ENCODE assay signal across 7 mouse cellular contexts in the genomic region with DNA sequence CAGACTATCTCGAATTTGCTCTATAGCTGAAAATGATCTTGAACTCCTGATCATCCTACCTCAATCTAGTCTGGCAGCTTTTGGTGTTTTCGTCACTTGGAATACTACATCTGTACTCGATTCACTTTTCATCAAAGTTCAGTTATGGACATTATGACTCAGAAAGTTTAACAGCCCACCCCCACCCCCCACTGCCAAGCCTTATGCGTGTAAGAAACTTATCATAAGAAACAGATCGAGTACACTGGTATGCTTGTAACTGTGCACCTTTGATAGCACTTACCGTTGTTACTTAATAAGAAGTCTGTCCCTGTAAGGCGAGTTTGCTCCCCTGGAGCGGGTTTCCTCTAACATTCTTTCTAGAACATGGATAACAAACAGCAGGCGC. TPM values are rescaled to one million over a fixed set of nuclear protein-coding genes. Genes with fewer than 3 reads are reported as not detected.
DNase-seq lines count a peak whose midpoint lies in the region; ATAC-seq and TF ChIP-seq lines count a peak whose summit lies in the region.

No protein-coding gene starts in this region.

- TF ChIP-seq EP300 in stomach, postnatal 0 days (optimal IDR thresholded peaks at IDR 0.05), result no peak

- H3K36me3 ChIP-seq in testis, adult 2 months (ENCODE audit: control insufficient read depth, insufficient read depth, low read length), result no peaks in the 10 kb centered on the region; the same call in 1 of the 2 replicates
- H3K36me3 ChIP-seq in forebrain, embryonic 11.5 days (ENCODE audit: control insufficient read depth, insufficient read depth, low read length), result peaks cover 4% of the 10 kb centered on the region; the same call in 1 of the 2 replicates
- peaks cover 5% of the 10 kb centered on the region; the same call in 1 of the 2 replicates for H3K36me3 ChIP-seq in liver, embryonic 11.5 days (ENCODE audit: control insufficient read depth, insufficient read depth, low read length)
- peaks cover 3% of the 10 kb centered on the region; the same call in 1 of the 2 replicates for H3K36me3 ChIP-seq in stomach, postnatal 0 days (ENCODE audit: control insufficient read depth, insufficient read depth, low read length)

- no peaks in the 10 kb centered on the region for H3K9me3 ChIP-seq in forebrain, embryonic 11.5 days (ENCODE audit: control insufficient read depth, low read length)
- H3K9me3 ChIP-seq in liver, embryonic 11.5 days (ENCODE audit: control insufficient read depth, low read length), result no peaks in the 10 kb centered on the region
- H3K9me3 ChIP-seq in stomach, postnatal 0 days (ENCODE audit: control insufficient read depth, low read length), result no peaks in the 10 kb centered on the region

- no peak for ATAC-seq in forebrain, embryonic 11.5 days (replicated peaks; ENCODE audit: low FRiP score)
- ATAC-seq in liver, embryonic 11.5 days (replicated peaks; ENCODE audit: low FRiP score), result peak; percentile 50
- no peak for ATAC-seq in stomach, postnatal 0 days (ENCODE audit: low FRiP score, low TSS enrichment)

- peak overlapping the region; percentile 98 for H3K27ac ChIP-seq in testis, adult 2 months (ENCODE audit: control insufficient read depth, insufficient read depth, low read depth, low read length)
- H3K27ac ChIP-seq in forebrain, embryonic 11.5 days (ENCODE audit: low read depth, low read length), result no peak overlapping the region; the same call in 1 of the 2 replicates
- peak overlapping the region; percentile 77 for H3K27ac ChIP-seq in liver, embryonic 11.5 days (ENCODE audit: low read depth, low read length)
- peak overlapping the region; percentile 76 for H3K27ac ChIP-seq in stomach, postnatal 0 days (replicated peaks)

- H3K4me1 ChIP-seq in testis, adult 2 months (ENCODE audit: control insufficient read depth, insufficient read depth, low read length), result peaks cover 16% of the 10 kb centered on the region
- peaks cover 9% of the 10 kb centered on the region; the same call in 1 of the 2 replicates for H3K4me1 ChIP-seq in forebrain, embryonic 11.5 days (replicated peaks; ENCODE audit: control insufficient read depth, insufficient read depth, low read length)
- H3K4me1 ChIP-seq in liver, embryonic 11.5 days (replicated peaks; ENCODE audit: control insufficient read depth, insufficient read depth, low read length), result peaks cover 23% of the 10 kb centered on the region
- 0 out of 2 replicates have a peak, but pooled peaks cover 4% of the 10 kb centered on the region for H3K4me1 ChIP-seq in stomach, postnatal 0 days (replicated peaks; ENCODE audit: control insufficient read depth, insufficient read depth)

- H3K4me3 ChIP-seq in testis, adult 2 months (ENCODE audit: control insufficient read depth, low read depth, low read length), result peak overlapping the region; percentile 96
- H3K4me3 ChIP-seq in forebrain, embryonic 11.5 days (ENCODE audit: low read depth, low read length), result peak overlapping the region; percentile 88
- peak overlapping the region; percentile 88 for H3K4me3 ChIP-seq in liver, embryonic 11.5 days (ENCODE audit: low read depth, low read length)
- H3K4me3 ChIP-seq in stomach, postnatal 0 days (ENCODE audit: low read depth, low read length), result peak overlapping the region; percentile 76

- H3K4me2 ChIP-seq in forebrain, embryonic 11.5 days (ENCODE audit: low read depth, low read length, severe bottlenecking), result peak overlapping the region; percentile 76
- peak overlapping the region; percentile 91 for H3K4me2 ChIP-seq in liver, embryonic 11.5 days
- peak overlapping the region; percentile 91 for H3K4me2 ChIP-seq in stomach, postnatal 0 days (replicated peaks; ENCODE audit: low read depth)

- 32% methylated on average over 9 of the region's 9 CpGs for WGBS in forebrain, embryonic 11.5 days
- 25% methylated on average over 9 of the region's 9 CpGs for WGBS in liver, embryonic 11.5 days
- WGBS in stomach, postnatal 0 days, result 19% methylated on average over 9 of the region's 9 CpGs

- TF ChIP-seq CTCF in testis, adult 2 months (IDR thresholded peaks at IDR 0.05; ENCODE audit: control insufficient read depth, insufficient read depth, insufficient replicate concordance, low read depth, low read length), result no peak
- TF ChIP-seq CTCF in stomach, postnatal 0 days (IDR thresholded peaks at IDR 0.05; ENCODE audit: low read depth), result no peak

- DNase-seq in testis, postnatal 14 days (ENCODE audit: low spot score), result no peak
- DNase-seq in forebrain, embryonic 11.5 days (ENCODE audit: low spot score), result no peak
- DNase-seq in liver, embryonic 11.5 days (ENCODE audit: low spot score), result no peak
- no peak for DNase-seq in stomach, postnatal 0 days (ENCODE audit: low spot score)
- no peak for DNase-seq in spleen, postnatal 14 days (ENCODE audit: low spot score in 2 of 2)
- no peak for DNase-seq in kidney, postnatal 25 days

- H3K27me3 ChIP-seq in testis, adult 2 months (ENCODE audit: control insufficient read depth, insufficient read depth, low read length), result no peaks in the 10 kb centered on the region
- H3K27me3 ChIP-seq in forebrain, embryonic 11.5 days (ENCODE audit: control insufficient read depth, insufficient read depth, low read length), result no peaks in the 10 kb centered on the region
- no peaks in the 10 kb centered on the region for H3K27me3 ChIP-seq in liver, embryonic 11.5 days (replicated peaks; ENCODE audit: control insufficient read depth, insufficient read depth, low read length)
- no peaks in the 10 kb centered on the region for H3K27me3 ChIP-seq in stomach, postnatal 0 days (ENCODE audit: control insufficient read depth, insufficient read depth, low read length)

- TF ChIP-seq POLR2A in testis, adult 2 months (IDR thresholded peaks at IDR 0.05; ENCODE audit: control insufficient read depth, low read depth, low read length), result no peak

- peak overlapping the region; percentile 83 for H3K9ac ChIP-seq in forebrain, embryonic 11.5 days (ENCODE audit: low read length)
- peak overlapping the region; percentile 93 for H3K9ac ChIP-seq in liver, embryonic 11.5 days (ENCODE audit: low read depth, low read length)
- peak overlapping the region; percentile 85; the same call in 1 of the 2 replicates for H3K9ac ChIP-seq in stomach, postnatal 0 days (ENCODE audit: low read length)

RNA-seq across cellular contexts. Expression of a gene that starts 3.6 kb away (rescaled TPM):
- polyA plus RNA-seq in testis, adult 2 months (2012; rRNA removed), result 17.2 and 17.4 TPM in 2 replicates
- 20.5 and 23.3 TPM in 2 replicates for polyA plus RNA-seq in forebrain, embryonic 11.5 days (2014; fragmentation: Nextera tagmentation; extraction: Ambion mirVana)
- polyA plus RNA-seq in liver, embryonic 11.5 days (2014; fragmentation: Nextera tagmentation; extraction: Ambion mirVana), result 17.4 and 18.7 TPM in 2 replicates
- polyA plus RNA-seq in stomach, postnatal 0 days (2015; fragmentation: Nextera tagmentation; extraction: Ambion mirVana), result 7.6 and 8.1 TPM in 2 replicates

RNA-seq across cellular contexts. Expression of a gene that starts 36.0 kb away (rescaled TPM):
- polyA plus RNA-seq in testis, adult 2 months (2012; rRNA removed), result 1.8 and 2.2 TPM in 2 replicates
- 212 and 220 TPM in 2 replicates for polyA plus RNA-seq in forebrain, embryonic 11.5 days (2014; fragmentation: Nextera tagmentation; extraction: Ambion mirVana)
- 85.6 and 92.2 TPM in 2 replicates for polyA plus RNA-seq in liver, embryonic 11.5 days (2014; fragmentation: Nextera tagmentation; extraction: Ambion mirVana)
- polyA plus RNA-seq in stomach, postnatal 0 days (2015; fragmentation: Nextera tagmentation; extraction: Ambion mirVana), result 15.5 and 17.2 TPM in 2 replicates

RNA-seq across cellular contexts. Expression of a gene that starts 43.0 kb away (rescaled TPM):
- polyA plus RNA-seq in testis, adult 2 months (2012; rRNA removed), result 538 and 552 TPM in 2 replicates
- 74.3 and 80.3 TPM in 2 replicates for polyA plus RNA-seq in forebrain, embryonic 11.5 days (2014; fragmentation: Nextera tagmentation; extraction: Ambion mirVana)
- 66.8 and 75.9 TPM in 2 replicates for polyA plus RNA-seq in liver, embryonic 11.5 days (2014; fragmentation: Nextera tagmentation; extraction: Ambion mirVana)
- polyA plus RNA-seq in stomach, postnatal 0 days (2015; fragmentation: Nextera tagmentation; extraction: Ambion mirVana), result 57.4 and 60.6 TPM in 2 replicates

RNA-seq across cellular contexts. Expression of a gene that starts 43.4 kb away (rescaled TPM):
- 26.7 and 28.0 TPM in 2 replicates for polyA plus RNA-seq in testis, adult 2 months (2012; rRNA removed)
- polyA plus RNA-seq in forebrain, embryonic 11.5 days (2014; fragmentation: Nextera tagmentation; extraction: Ambion mirVana), result 57.7 and 60.7 TPM in 2 replicates
- 104 and 111 TPM in 2 replicates for polyA plus RNA-seq in liver, embryonic 11.5 days (2014; fragmentation: Nextera tagmentation; extraction: Ambion mirVana)
- 47.0 and 49.2 TPM in 2 replicates for polyA plus RNA-seq in stomach, postnatal 0 days (2015; fragmentation: Nextera tagmentation; extraction: Ambion mirVana)

RNA-seq across cellular contexts. Expression of a gene that starts 43.4 kb away (rescaled TPM):
- polyA plus RNA-seq in testis, adult 2 months (2012; rRNA removed), result 13.5 and 15.9 TPM in 2 replicates
- 7.6 and 7.7 TPM in 2 replicates for polyA plus RNA-seq in forebrain, embryonic 11.5 days (2014; fragmentation: Nextera tagmentation; extraction: Ambion mirVana)
- 9.3 and 9.4 TPM in 2 replicates for polyA plus RNA-seq in liver, embryonic 11.5 days (2014; fragmentation: Nextera tagmentation; extraction: Ambion mirVana)
- polyA plus RNA-seq in stomach, postnatal 0 days (2015; fragmentation: Nextera tagmentation; extraction: Ambion mirVana), result 8.8 and 9.6 TPM in 2 replicates
